Mouse (Mus musculus) C2C12 (cell line): ENCODE results near the gene Gm10644. TPM values are rescaled to one million over a fixed set of nuclear protein-coding genes. Genes with fewer than 3 reads are reported as not detected.
"Not testable (repeated sequence)": the region's sequence is repeated elsewhere in the genome, so short reads cannot be mapped to it uniquely, and the experiment has no call there.

Experiments
- H3K27me3 ChIP-seq: one replicate; pipeline ENCODE4 v1.6.1; 2011; ENCODE audit not compliant: control insufficient read depth, insufficient read depth, insufficient read length
- H3K36me3 ChIP-seq: one replicate; pipeline ENCODE4 v1.6.1; 2011; ENCODE audit not compliant: control insufficient read depth, insufficient read depth
- H3K4me3 ChIP-seq: one replicate; pipeline ENCODE4 v1.5.1; 2011; ENCODE audit warnings: mild to moderate bottlenecking, control low read depth; ENCODE audit not compliant: poor library complexity, insufficient read depth, severe bottlenecking
- H3K79me2 ChIP-seq: one replicate; pipeline ENCODE4 v1.6.1; 2011; ENCODE audit not compliant: control insufficient read depth, insufficient read depth
- H3K79me3 ChIP-seq: one replicate; pipeline ENCODE4 v1.6.1; 2011; ENCODE audit warnings: low read depth, control low read depth
- H3ac ChIP-seq: one replicate; pipeline ENCODE3; 2011; ENCODE audit warnings: low read depth; ENCODE audit not compliant: control insufficient read depth, insufficient read length
- CEBPB ChIP-seq: IDR thresholded peaks from one replicate; pipeline ENCODE4 v1.6.1; 2011; ENCODE audit warnings: low read depth, mild to moderate bottlenecking, control low read depth, moderate library complexity
- CTCF ChIP-seq: IDR thresholded peaks from one replicate; pipeline ENCODE4 v1.5.1; 2011; ENCODE audit not compliant: control insufficient read depth, insufficient read depth, insufficient read length
- FOSL1 ChIP-seq: IDR thresholded peaks from one replicate; pipeline ENCODE4 v1.8.0; 2011; ENCODE audit warnings: mild to moderate bottlenecking, low read length; ENCODE audit not compliant: poor library complexity, insufficient read depth, severe bottlenecking
- MAX ChIP-seq: IDR thresholded peaks from one replicate; pipeline ENCODE4 v1.6.1; 2011; ENCODE audit warnings: mild to moderate bottlenecking, control low read depth
- MYOD1 ChIP-seq: IDR thresholded peaks from one replicate; pipeline ENCODE4 v1.6.1; 2011; ENCODE audit warnings: low read depth; ENCODE audit not compliant: control insufficient read depth, insufficient read length
- MYOG ChIP-seq: IDR thresholded peaks from one replicate; pipeline ENCODE4 v1.6.1; 2011; ENCODE audit not compliant: control insufficient read depth, insufficient read length; ENCODE audit errors: extremely low read depth
- USF1 ChIP-seq: IDR thresholded peaks from one replicate; pipeline ENCODE4 v1.6.1; 2011; ENCODE audit warnings: low read depth, mild to moderate bottlenecking, control low read depth, moderate library complexity
- polyA plus RNA-seq: library from polyadenylated mRNA; unstranded; fragments of >200 nt; fragmentation: generic; extraction: Trizol; gene quantifications from one replicate; pipeline ENCODE4 v1.2.1, GENCODE M21; 2012; ENCODE audit warnings: missing spikeins

The Gm10644 gene
- polyA plus RNA-seq, 1 experiment: 0.08 TPM

GRCm38 (mm10) chr8:83995973-83996372, 41.0 kb upstream of the Gm10644 start:
- TF ChIP-seq MYOD1 (no peak), FOSL1 (no peak), MAX (no peak), MYOG (no peak), CTCF (no peak), CEBPB (no peak), USF1 (no peak)
- peaks cover 18% of the 10 kb centered on the region for H3K79me2 ChIP-seq
- H3ac ChIP-seq: no peak overlapping the region
- peaks cover 40% of the 10 kb centered on the region for H3K36me3 ChIP-seq
- peaks cover 13% of the 10 kb centered on the region for H3K79me3 ChIP-seq
- no peaks in the 10 kb centered on the region for H3K27me3 ChIP-seq
- H3K4me3 ChIP-seq: no peak overlapping the region

- Histone ChIP-seq H3K79me3 (peaks cover 5% of the 10 kb centered on the region), H3K79me2 (peaks cover 8% of the 10 kb centered on the region), H3ac (no peak overlapping the region), H3K4me3 (no peak overlapping the region), H3K27me3 (no peaks in the 10 kb centered on the region), H3K36me3 (peaks cover 34% of the 10 kb centered on the region)
- TF ChIP-seq MYOG: no peak
- no peak for TF ChIP-seq MYOD1
- no peak for TF ChIP-seq USF1
- TF ChIP-seq MAX: no peak
- no peak for TF ChIP-seq CTCF
- no peak for TF ChIP-seq CEBPB
- TF ChIP-seq FOSL1: no peak
These were observed 39.0 kb upstream of the Gm10644 start for GRCm38 (mm10) chr8:83994030-83994429.

- Histone ChIP-seq H3K4me3 (no peak overlapping the region), H3K27me3 (no peaks in the 10 kb centered on the region), H3K79me3 (no peaks in the 10 kb centered on the region), H3K36me3 (peaks cover 44% of the 10 kb centered on the region), H3K79me2 (no peaks in the 10 kb centered on the region), H3ac (no peak overlapping the region)
- TF ChIP-seq MYOG (no peak), MAX (no peak), FOSL1 (no peak), USF1 (no peak), CEBPB (no peak), CTCF (no peak), MYOD1 (no peak)
These were observed 37.5 kb upstream of the Gm10644 start for GRCm38 (mm10) chr8:83992488-83992887.

- H3K79me3 ChIP-seq: no peaks in the 10 kb centered on the region
- no peaks in the 10 kb centered on the region for H3K27me3 ChIP-seq
- no peak overlapping the region for H3K4me3 ChIP-seq
- H3K79me2 ChIP-seq: no peaks in the 10 kb centered on the region
- H3K36me3 ChIP-seq: peaks cover 60% of the 10 kb centered on the region
- H3ac ChIP-seq: no peak overlapping the region
- TF ChIP-seq CTCF: no peak
- no peak for TF ChIP-seq USF1
- TF ChIP-seq MYOD1: no peak
- no peak for TF ChIP-seq FOSL1
- no peak for TF ChIP-seq CEBPB
- no peak for TF ChIP-seq MYOG
- no peak for TF ChIP-seq MAX
These were observed 35.2 kb upstream of the Gm10644 start for GRCm38 (mm10) chr8:83990170-83990569.

- Histone ChIP-seq H3K79me3 (no peaks in the 10 kb centered on the region), H3K4me3 (no peak overlapping the region), H3K27me3 (no peaks in the 10 kb centered on the region), H3ac (no peak overlapping the region), H3K36me3 (peaks cover 55% of the 10 kb centered on the region), H3K79me2 (no peaks in the 10 kb centered on the region)
- TF ChIP-seq MYOD1 (no peak), MYOG (no peak), MAX (no peak), CEBPB (no peak), USF1 (no peak), CTCF (no peak), FOSL1 (no peak)
These were observed 34.2 kb upstream of the Gm10644 start for GRCm38 (mm10) chr8:83989243-83989642.

- H3K36me3 ChIP-seq: peaks cover 48% of the 10 kb centered on the region
- not testable (repeated sequence) for H3K4me3 ChIP-seq, H3ac ChIP-seq, H3K79me3 ChIP-seq, H3K79me2 ChIP-seq, H3K27me3 ChIP-seq
These were observed 28.2 kb upstream of the Gm10644 start for GRCm38 (mm10) chr8:83983222-83983621.
